ENCODE assay signal across 7 mouse cellular contexts in the genomic region with DNA sequence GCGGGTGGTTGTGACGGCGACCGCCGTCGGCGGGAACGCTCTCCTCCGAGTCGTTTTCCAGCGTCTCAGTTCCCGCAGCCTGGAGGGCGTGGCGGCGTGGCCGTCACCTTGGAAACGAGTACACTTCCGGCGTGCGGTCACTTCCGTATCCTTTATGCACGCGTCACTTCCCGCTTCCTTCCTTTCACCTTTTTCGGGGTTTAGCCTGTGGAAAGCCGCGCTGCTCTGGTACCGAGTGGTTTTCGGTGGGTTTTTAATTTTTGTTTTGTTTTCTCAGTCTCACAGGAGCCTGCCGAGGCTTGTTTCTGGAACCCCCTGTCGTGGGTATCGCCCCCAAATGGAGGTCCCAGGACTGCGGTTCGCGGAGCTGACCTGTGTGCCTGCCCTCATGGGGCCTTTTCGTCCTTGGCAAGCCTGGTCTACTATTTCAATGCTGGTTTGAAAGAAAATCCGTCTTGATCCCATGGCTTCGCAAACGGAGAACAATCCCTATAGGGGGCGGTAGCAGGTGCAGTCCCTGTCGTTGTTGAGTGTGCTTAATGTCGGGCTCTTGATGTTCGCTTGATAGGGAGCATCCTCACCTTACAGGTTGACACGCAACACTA. TPM values are rescaled to one million over a fixed set of nuclear protein-coding genes. Genes with fewer than 3 reads are reported as not detected.
DNase-seq lines count a peak whose midpoint lies in the region; ATAC-seq lines count a peak whose summit lies in the region.

A gene (minus strand): TSS at position 122 of the 605 bp plus-strand sequence.

- H3K4me1 ChIP-seq in intestine, embryonic 16.5 days (ENCODE audit: control insufficient read depth, insufficient read depth, low read length): peaks cover 5% of the 10 kb centered on the region
- peaks cover 9% of the 10 kb centered on the region; the same call in 1 of the 2 replicates for H3K4me1 ChIP-seq in midbrain, embryonic 11.5 days (ENCODE audit: control insufficient read depth, insufficient read depth, low read length)

- H3K4me2 ChIP-seq in intestine, embryonic 16.5 days (ENCODE audit: low read depth, low read length): peak within 1 kb of the TSS; percentile 98
- H3K4me2 ChIP-seq in midbrain, embryonic 11.5 days: peak within 1 kb of the TSS; percentile 95

- intact Hi-C loops in left cerebral cortex, postnatal 36 days (cut with DNase I): loop anchor here (5.0 to 10.0 kb wide), 2 partner anchors 198 to 235 kb away; a partner anchor contains a TSS

- peak; percentile 99 for ATAC-seq in intestine, embryonic 16.5 days
- peak; percentile 99 for ATAC-seq in midbrain, embryonic 11.5 days (ENCODE audit: low FRiP score)

- H3K4me3 ChIP-seq in intestine, embryonic 16.5 days (ENCODE audit: low read length): peak within 1 kb of the TSS; percentile 75
- peak within 1 kb of the TSS; percentile 71 for H3K4me3 ChIP-seq in midbrain, embryonic 11.5 days (ENCODE audit: low read depth, low read length)

- no peaks in the 10 kb centered on the region for H3K36me3 ChIP-seq in intestine, embryonic 16.5 days (ENCODE audit: control insufficient read depth, insufficient read depth, low read length)
- no peaks in the 10 kb centered on the region for H3K36me3 ChIP-seq in midbrain, embryonic 11.5 days (ENCODE audit: control insufficient read depth, insufficient read depth, low read length)

- H3K9me3 ChIP-seq in intestine, embryonic 16.5 days (ENCODE audit: control insufficient read depth, low read length): no peaks in the 10 kb centered on the region
- no peaks in the 10 kb centered on the region for H3K9me3 ChIP-seq in midbrain, embryonic 11.5 days (ENCODE audit: control insufficient read depth, low read length)

- peak within 1 kb of the TSS; percentile 74 for H3K9ac ChIP-seq in intestine, embryonic 16.5 days (ENCODE audit: low read depth, low read length)
- H3K9ac ChIP-seq in midbrain, embryonic 11.5 days (ENCODE audit: low read length): peak within 1 kb of the TSS; percentile 78

- peak within 1 kb of the TSS; percentile 51 for H3K27ac ChIP-seq in intestine, embryonic 16.5 days (ENCODE audit: low read length)
- no peak within 1 kb of the TSS; the same call in 1 of the 2 replicates for H3K27ac ChIP-seq in midbrain, embryonic 11.5 days (ENCODE audit: low read depth, low read length)

- WGBS in intestine, embryonic 16.5 days: under 1% methylated on average over 44 of the region's 44 CpGs
- WGBS in midbrain, embryonic 11.5 days: 1% methylated on average over 43 of the region's 44 CpGs

- DNase-seq in adrenal gland, adult 8-10 months: peak; percentile 89
- peak; percentile 90 for DNase-seq in embryo, embryonic 9.5 days (ENCODE audit: extremely low spot score)
- DNase-seq in gastrocnemius, postnatal 4 days (ENCODE audit: low spot score in 2 of 2): peak; percentile 75 to 92
- DNase-seq in left cerebral cortex, postnatal 36 days (ENCODE audit: low spot score in 2 of 2): peak; percentile 89 to 91
- DNase-seq in midbrain, embryonic 11.5 days (ENCODE audit: low spot score, missing footprints): peak; percentile 99
- DNase-seq in skeletal muscle tissue, adult 2 months (ENCODE audit: low read depth, low spot score): peak; percentile 81

- H3K27me3 ChIP-seq in intestine, embryonic 16.5 days (replicated peaks; ENCODE audit: control insufficient read depth, insufficient read depth, low read length): no peaks in the 10 kb centered on the region
- no peaks in the 10 kb centered on the region for H3K27me3 ChIP-seq in midbrain, embryonic 11.5 days (ENCODE audit: control insufficient read depth, insufficient read depth, low read length)

RNA-seq across cellular contexts. Expression of the gene that starts here (rescaled TPM):
- total RNA-seq in adrenal gland, adult 8-10 months (2022): 10 to 100 TPM in 2 of 4 experiments, 1 to 10 TPM in 2; 8.5 to 12.1 (median 10.2) TPM
- total RNA-seq in gastrocnemius, postnatal 4 days (2021): 1 to 10 TPM; 2.0 to 2.2 TPM
- 2.9 and 3.1 TPM in 2 replicates for polyA plus RNA-seq in intestine, embryonic 16.5 days (2015; fragmentation: Nextera tagmentation; extraction: Ambion mirVana)
- total RNA-seq in left cerebral cortex, postnatal 36 days (2021): 10 to 100 TPM; 20.6 to 24.3 TPM
- 6.4 and 8.1 TPM in 2 replicates for polyA plus RNA-seq in midbrain, embryonic 11.5 days (2014; fragmentation: Nextera tagmentation; extraction: Ambion mirVana)
